Mouse (Mus musculus): Measurements from ENCODE around the gene Ranbp17.
"Not testable (repeated sequence)": the region's sequence is repeated elsewhere in the genome, so short reads cannot be mapped to it uniquely, and the experiment has no call there.

Ranbp17 gene

GRCm38 (mm10) chr11:33513376-33513991 lies at the start of gene Ranbp17:
Gene Ranbp17, minus strand, starts transcription at chr11:33513746.
- DNase-seq (ENCODE audit: extremely low spot score): peak; percentile 83

DNA sequence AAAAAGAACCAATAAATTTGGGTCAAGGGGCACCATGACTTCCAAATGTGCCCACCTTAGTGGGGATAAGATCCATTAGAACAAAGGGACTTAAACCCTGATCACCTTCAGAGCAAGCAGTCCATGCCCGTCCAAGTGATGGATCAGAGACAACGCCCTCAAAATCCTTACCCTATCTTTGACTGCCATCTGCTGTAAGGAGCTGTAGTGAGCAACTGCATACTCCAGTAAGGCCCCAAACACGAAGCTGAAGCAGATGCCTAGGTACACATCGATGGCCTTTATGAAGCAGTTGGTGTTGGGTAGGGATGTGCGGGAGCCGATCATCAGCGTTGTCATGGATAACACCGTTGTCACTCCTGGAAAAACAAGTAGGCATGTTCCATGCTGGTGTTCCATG lies 40.6 kb upstream of the Ranbp17 start:
- DNase-seq (ENCODE audit: extremely low spot score): no peak

GRCm38 (mm10) chr11:33550861-33551560 lies 37.5 kb upstream of the Ranbp17 start:
- no peak for DNase-seq (ENCODE audit: extremely low spot score)

GRCm38 (mm10) chr11:33547386-33547785 lies 33.8 kb upstream of the Ranbp17 start:
- no peak for DNase-seq (ENCODE audit: extremely low spot score)

DNA sequence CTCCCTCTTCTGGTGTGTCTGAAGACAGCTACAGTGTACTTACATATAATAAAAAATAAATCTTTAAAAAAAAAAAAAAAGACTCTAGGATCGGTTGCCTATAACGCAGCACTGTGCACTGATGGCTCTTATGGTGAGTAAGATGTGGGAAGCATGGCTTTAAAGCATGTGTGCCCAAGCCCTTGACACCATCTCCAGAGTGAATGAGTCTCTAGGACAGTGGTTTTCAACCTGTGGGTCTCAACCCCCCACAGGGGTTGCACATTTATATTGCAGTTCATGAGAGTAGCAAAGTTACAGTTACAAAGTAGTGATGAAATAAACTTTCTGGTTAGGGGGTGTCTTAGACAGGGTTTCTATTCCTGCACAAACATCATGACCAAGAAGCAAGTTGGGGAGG lies 31.4 kb upstream of the Ranbp17 start:
- DNase-seq (ENCODE audit: extremely low spot score): no peak

GRCm38 (mm10) chr11:33544121-33544520 lies 30.6 kb upstream of the Ranbp17 start:
- no peak for DNase-seq (ENCODE audit: extremely low spot score)

DNA sequence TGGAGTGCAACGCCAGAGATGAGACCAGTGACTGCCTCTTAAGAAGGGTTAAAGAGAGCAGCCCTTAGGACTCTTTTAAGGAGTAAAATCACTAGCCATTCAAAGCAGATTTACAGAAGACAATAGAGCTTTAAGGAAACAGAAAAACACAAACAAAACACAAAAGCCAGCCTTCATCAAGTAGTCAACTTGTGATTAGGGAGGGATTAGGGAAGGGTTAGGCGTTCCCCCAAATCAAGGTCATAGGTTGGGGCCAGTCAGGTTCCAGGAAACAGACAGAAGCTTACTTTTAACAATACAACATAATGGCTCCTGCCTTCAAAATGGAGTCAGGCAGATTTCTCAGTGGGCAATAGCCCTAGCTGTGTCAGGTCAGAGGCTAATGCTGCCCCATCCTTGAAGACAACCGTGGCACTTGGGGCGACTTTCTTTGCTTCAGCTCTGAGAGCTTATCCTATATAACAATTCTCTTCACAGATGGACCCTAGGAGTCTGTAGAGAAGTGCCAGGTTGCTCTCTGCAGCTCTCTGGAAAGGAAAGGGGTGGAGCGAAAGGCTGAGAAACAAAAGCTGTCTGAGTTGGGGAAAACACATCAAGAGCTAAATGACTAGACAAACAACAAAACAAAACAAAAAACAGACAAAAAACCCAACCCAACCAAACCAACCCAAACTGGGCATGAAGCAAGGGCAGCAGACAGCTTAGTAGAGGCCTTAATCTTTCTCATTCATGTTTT lies 24.0 kb upstream of the Ranbp17 start:
- no peak for DNase-seq (ENCODE audit: extremely low spot score)

GRCm38 (mm10) chr11:33536636-33537035 lies 23.1 kb upstream of the Ranbp17 start:
- no peak for DNase-seq (ENCODE audit: extremely low spot score)

GRCm38 (mm10) chr11:33534541-33534940 lies 21.0 kb upstream of the Ranbp17 start:
- no peak for DNase-seq (ENCODE audit: extremely low spot score)

DNA sequence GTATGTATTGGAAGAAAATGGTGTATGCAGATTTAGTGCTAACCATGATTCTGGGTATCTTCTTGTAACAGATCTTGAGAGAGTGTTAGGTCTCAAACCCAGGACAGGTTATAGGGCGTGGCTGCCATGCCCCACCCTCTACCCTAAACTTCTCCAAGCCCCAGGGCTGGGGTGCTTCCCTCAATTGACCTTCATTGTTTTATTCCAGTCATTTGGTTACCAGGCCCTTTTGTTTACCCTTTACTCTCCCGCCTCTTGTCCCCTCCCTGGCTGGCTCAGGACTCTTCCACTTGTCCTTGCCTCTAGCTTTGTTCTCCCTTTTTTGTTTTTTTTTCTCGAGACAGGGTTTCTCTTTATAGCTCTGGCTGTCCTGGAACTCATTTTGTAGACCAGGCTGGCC lies 20.0 kb upstream of the Ranbp17 start:
- DNase-seq (ENCODE audit: extremely low spot score): no peak

GRCm38 (mm10) chr11:33529576-33529975 lies 16.0 kb upstream of the Ranbp17 start:
- no peak for DNase-seq (ENCODE audit: extremely low spot score)

- DNase-seq (ENCODE audit: extremely low spot score): peak; percentile 82
Measured at GRCm38 (mm10) chr11:33512854-33513375, 631 bp downstream of the Ranbp17 start.

GRCm38 (mm10) chr11:33509401-33509800 lies 4.1 kb downstream of the Ranbp17 start:
- DNase-seq (ENCODE audit: extremely low spot score): no peak

DNA sequence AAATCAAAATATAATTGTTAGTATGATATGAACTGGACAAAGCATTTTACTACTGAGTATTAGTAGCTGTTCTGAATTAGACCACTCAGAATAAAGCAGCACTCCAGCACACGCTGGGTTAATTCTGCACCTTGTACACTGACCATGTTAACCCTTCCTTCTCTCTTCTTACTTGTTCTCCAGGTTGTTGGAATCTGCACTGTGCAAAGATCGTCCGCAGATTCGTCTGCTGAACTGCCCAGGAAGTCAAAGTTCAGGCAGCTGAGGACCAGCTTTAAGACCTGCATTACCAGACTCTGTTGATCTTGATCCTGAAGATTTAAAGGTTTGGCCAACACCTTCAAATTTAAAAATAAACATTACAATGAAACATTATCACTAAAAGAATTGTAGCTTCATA lies 27.8 kb downstream of the Ranbp17 start:
- DNase-seq (ENCODE audit: extremely low spot score): no peak

DNA sequence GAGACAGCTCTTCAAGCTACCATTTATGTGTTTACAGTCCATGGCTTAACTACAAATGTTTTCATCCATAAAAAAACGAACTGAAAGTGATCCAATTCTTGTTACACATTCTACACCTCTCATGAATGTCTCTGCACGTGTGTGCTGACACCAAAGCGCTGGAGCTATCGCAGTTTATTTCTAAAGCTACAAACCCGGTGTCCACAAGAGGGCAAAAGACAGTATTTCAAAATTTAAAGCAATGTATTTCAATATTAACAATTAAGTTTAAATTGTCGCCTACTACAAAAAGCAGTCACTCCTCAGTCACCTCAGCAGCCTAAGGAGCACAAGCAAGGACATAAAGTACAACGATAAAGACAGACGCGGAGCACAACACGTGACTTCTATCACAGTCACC lies 33.1 kb downstream of the Ranbp17 start:
- no peak for DNase-seq (ENCODE audit: extremely low spot score)

- no peak for DNase-seq (ENCODE audit: extremely low spot score)
Measured at GRCm38 (mm10) chr11:33479209-33479608, 34.3 kb downstream of the Ranbp17 start.

- no peak for DNase-seq (ENCODE audit: extremely low spot score)
Measured at GRCm38 (mm10) chr11:33476634-33477033, 36.9 kb downstream of the Ranbp17 start.

GRCm38 (mm10) chr11:33461172-33461571 lies 52.4 kb downstream of the Ranbp17 start:
- no peak for DNase-seq (ENCODE audit: extremely low spot score)

DNA sequence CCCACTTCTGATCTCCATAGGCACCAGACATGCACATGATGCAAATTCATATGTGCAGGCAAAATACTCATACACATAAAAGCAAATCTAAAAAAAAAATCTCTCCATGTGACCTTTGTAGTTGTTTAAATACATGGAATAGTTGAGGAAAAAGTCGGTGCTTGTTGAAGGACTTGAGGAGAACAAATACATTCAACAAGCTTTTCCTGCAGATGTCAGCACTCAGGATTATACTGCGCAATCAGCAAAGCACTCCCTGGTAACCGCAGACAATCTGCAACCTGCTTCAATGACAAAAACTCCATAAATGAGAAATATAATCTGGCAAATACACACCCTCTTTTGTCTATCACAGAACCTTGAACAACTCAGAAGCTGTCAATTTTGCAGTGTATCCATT lies 59.5 kb downstream of the Ranbp17 start:
- no peak for DNase-seq (ENCODE audit: extremely low spot score)

- DNase-seq (ENCODE audit: extremely low spot score): no peak
Measured at GRCm38 (mm10) chr11:33433813-33434212, 79.7 kb downstream of the Ranbp17 start.

DNA sequence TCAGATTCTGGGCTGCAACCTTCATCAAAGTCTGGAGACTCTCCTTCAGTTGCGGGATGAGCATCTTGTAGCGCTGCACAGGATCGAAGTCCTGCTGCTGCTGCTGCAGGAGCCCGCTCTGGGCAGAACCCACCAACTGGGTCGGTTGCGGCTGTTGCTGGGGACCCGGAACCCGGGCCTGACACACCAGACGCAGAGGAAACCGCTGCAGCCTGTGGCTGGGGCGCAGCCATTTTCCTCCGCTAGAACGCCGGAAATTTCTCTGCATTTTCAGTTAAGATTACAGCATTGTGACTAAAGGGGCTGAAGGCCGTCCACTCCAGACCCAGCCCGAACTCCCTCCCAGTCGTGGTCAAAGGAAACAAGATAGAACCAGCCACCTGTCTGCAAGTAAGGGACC lies 85.3 kb downstream of the Ranbp17 start:
- DNase-seq (ENCODE audit: extremely low spot score): not testable (repeated sequence)

DNA sequence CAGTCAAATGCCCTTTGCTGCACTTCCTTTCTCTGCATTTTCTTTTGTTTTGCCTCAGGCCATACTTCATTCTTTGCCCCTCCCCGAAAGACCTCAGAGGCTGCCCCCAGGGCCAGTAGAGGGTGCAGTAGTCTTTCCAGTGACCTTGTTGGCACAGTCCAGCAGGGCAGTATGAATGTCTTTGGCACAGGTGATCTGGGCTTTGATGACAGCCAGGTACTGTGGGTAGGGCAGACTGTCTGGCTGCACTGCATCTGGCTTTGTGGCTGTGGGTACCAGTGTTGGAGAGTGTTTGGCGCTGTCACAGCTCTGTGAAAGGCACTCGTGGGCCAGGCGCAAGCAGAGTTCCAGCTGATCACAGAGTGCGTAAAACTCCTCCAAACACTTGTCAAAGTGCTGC lies 85.8 kb downstream of the Ranbp17 start:
- DNase-seq (ENCODE audit: extremely low spot score): not testable (repeated sequence)

- DNase-seq (ENCODE audit: extremely low spot score): no peak
Measured at GRCm38 (mm10) chr11:33422226-33422625, 91.3 kb downstream of the Ranbp17 start.

Data from embryo, embryonic 9.5 days (tissue).